Mouse (Mus musculus): Measurements from ENCODE around the gene Ptprcap. TPM values are rescaled to one million over a fixed set of nuclear protein-coding genes. Genes with fewer than 3 reads are reported as not detected.
A peak's percentile ranks its signal among the peaks of the same experiment; 100 is the strongest.
"Not testable (repeated sequence)": the region's sequence is repeated elsewhere in the genome, so short reads cannot be mapped to it uniquely, and the experiment has no call there.

Gene Ptprcap
- not detected for total RNA-seq (2021)
- long read RNA-seq, experiment 1, partial matches to known transcripts, result 0 of 1 reads
- long read RNA-seq, experiment 1, other reads (novel, unspliced or antisense), result 1 of 1 reads
- long read RNA-seq, experiment 2, partial matches to known transcripts, result 0 of 1 reads
- long read RNA-seq, experiment 2, other reads (novel, unspliced or antisense), result 1 of 1 reads

GRCm38 (mm10) chr19:4153232-4153654 is at the start of gene Ptprcap:
TSS of gene Ptprcap (plus strand) at chr19:4153604.
- DNase-seq (ENCODE audit: low spot score), result no peak

- no peak for DNase-seq (ENCODE audit: low spot score)
These were observed 49.6 kb upstream of the Ptprcap start for GRCm38 (mm10) chr19:4103792-4104191.

GRCm38 (mm10) chr19:4104675-4105194 is 48.7 kb upstream of the Ptprcap start:
- no peak for DNase-seq (ENCODE audit: low spot score)

GRCm38 (mm10) chr19:4106654-4107053 is 46.8 kb upstream of the Ptprcap start:
- DNase-seq (ENCODE audit: low spot score), result no peak

- DNase-seq (ENCODE audit: low spot score), result no peak
These were observed 44.9 kb upstream of the Ptprcap start for GRCm38 (mm10) chr19:4108535-4108934.

GRCm38 (mm10) chr19:4112063-4112960 is 41.1 kb upstream of the Ptprcap start:
- DNase-seq (ENCODE audit: low spot score), result no peak

- peak; percentile 81 for DNase-seq (ENCODE audit: low spot score)
These were observed 40.1 kb upstream of the Ptprcap start for GRCm38 (mm10) chr19:4113186-4113805.

GRCm38 (mm10) chr19:4113806-4114230 is 39.6 kb upstream of the Ptprcap start:
- DNase-seq (ENCODE audit: low spot score), result no peak

- DNase-seq (ENCODE audit: low spot score), result no peak
These were observed 38.9 kb upstream of the Ptprcap start for GRCm38 (mm10) chr19:4114551-4114950.

GRCm38 (mm10) chr19:4115144-4115543 is 38.3 kb upstream of the Ptprcap start:
- DNase-seq (ENCODE audit: low spot score), result no peak

GRCm38 (mm10) chr19:4115816-4116215 is 37.6 kb upstream of the Ptprcap start:
- DNase-seq (ENCODE audit: low spot score), result no peak

GRCm38 (mm10) chr19:4117006-4117405 is 36.4 kb upstream of the Ptprcap start:
- no peak for DNase-seq (ENCODE audit: low spot score)

GRCm38 (mm10) chr19:4118350-4118749 is 35.1 kb upstream of the Ptprcap start:
- DNase-seq (ENCODE audit: low spot score), result no peak

GRCm38 (mm10) chr19:4119716-4120487 is 33.5 kb upstream of the Ptprcap start:
- no peak for DNase-seq (ENCODE audit: low spot score)

- DNase-seq (ENCODE audit: low spot score), result no peak
These were observed 32.9 kb upstream of the Ptprcap start for GRCm38 (mm10) chr19:4120496-4120895.

GRCm38 (mm10) chr19:4121097-4121805 is 32.2 kb upstream of the Ptprcap start:
- peak; percentile 99 for DNase-seq (ENCODE audit: low spot score)

- not testable (repeated sequence) for DNase-seq (ENCODE audit: low spot score)
These were observed 31.5 kb upstream of the Ptprcap start for GRCm38 (mm10) chr19:4121896-4122295.

GRCm38 (mm10) chr19:4122411-4123370 is 30.7 kb upstream of the Ptprcap start:
- DNase-seq (ENCODE audit: low spot score), result no peak

GRCm38 (mm10) chr19:4124432-4124831 is 29.0 kb upstream of the Ptprcap start:
- DNase-seq (ENCODE audit: low spot score), result no peak
